Mouse (Mus musculus): ENCODE results near the gene Nup107.

DNA sequence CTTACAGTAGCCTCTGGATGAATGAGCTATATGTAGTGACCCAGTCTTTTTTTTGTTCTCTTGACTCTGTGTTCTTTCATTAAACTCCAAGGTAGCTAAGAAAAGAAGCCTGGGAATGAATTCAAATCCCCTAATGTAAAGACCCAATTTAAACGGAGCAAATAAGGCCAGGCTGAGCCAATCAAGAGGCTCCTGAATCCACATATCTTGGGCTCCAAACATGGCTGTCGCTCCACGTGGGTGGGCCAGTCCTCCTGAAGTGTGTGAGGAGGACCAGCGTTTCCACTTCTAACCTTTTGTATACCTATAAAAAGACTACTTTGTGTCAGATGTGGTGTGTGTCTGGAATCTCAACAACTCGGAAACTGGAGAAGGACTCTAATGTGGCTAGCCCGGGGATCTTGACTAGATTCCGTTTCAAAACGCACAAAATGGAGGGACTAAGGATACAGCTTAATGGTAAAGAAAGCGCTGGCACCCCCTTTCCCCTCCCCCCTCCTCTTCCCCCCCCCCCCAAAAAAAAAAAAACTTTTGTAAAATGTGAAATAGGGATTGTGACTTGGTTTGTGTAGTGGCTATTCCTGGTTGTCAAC lies 64.9 kb downstream of the Nup107 start:
- TF ChIP-seq GATA1 (IDR thresholded peaks at IDR 0.05; ENCODE audit: low read length), result no peak
- no peak for TF ChIP-seq TAL1 (IDR thresholded peaks at IDR 0.05; ENCODE audit: low read length)

All from erythroblast, embryonic 14.5 days (primary cell).